ENCODE assay signal across 24 mouse cellular contexts in the genomic region with DNA sequence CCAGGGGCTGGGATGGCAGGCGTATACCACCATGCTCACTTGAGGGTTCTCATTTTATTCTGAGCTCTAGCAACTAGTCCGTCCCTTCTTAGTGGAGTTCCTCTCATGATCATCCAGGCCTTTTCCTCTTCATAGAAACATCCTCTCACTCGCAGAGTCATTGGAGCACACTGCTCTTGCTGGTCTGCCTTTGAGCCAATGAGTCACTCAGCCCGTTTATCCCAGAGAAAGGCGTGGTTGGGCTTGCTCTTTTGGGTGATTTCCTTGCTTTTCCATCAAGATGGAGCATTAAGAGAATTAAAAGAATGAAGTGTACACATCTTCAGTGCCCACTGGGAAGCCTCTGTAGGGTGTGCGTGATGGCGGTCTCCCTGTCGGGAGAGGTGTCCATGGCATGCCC. TPM values are rescaled to one million over a fixed set of nuclear protein-coding genes. Genes with fewer than 3 reads are reported as not detected.
"Had no signal": no experiment of that assay in that cellular context is flagged by ENCODE, and none has a peak within 500 bp of the region (broad histone marks: within the 10 kb centered on the region; RNA-seq: fewer than 3 reads in every experiment).

No protein-coding gene starts in this region.

- H3K27ac ChIP-seq: lung, embryonic 15.5 days; macrophage; midbrain, embryonic 13.5 days; midbrain, embryonic 15.5 days; neural tube, embryonic 12.5 days; stomach, embryonic 15.5 days; stomach, postnatal 0 days had no signal

- DNase-seq: lung, adult 2 months; lung, postnatal 14 days; lung, postnatal 36 days; right cerebral cortex, postnatal 14 days; thymus, adult 2 months; thymus, postnatal 25 days; thymus, postnatal 4 days had no signal

- H3K4me1 ChIP-seq: lung, embryonic 15.5 days; midbrain, embryonic 15.5 days; neural tube, embryonic 12.5 days; stomach, embryonic 15.5 days had no signal

- H3K27me3 ChIP-seq: lung, embryonic 15.5 days; midbrain, embryonic 13.5 days; midbrain, embryonic 15.5 days; neural tube, embryonic 12.5 days; stomach, embryonic 15.5 days had no signal

- H3K4me3 ChIP-seq: lung, embryonic 15.5 days; megakaryocyte, embryonic 14.5 days; midbrain, embryonic 13.5 days; midbrain, embryonic 15.5 days; neural tube, embryonic 12.5 days; stomach, embryonic 15.5 days had no signal

RNA-seq across cellular contexts. Expression of a gene that starts 33.7 kb away (rescaled TPM):
- total RNA-seq: megakaryocyte progenitor cell, adult 5-6 weeks; midbrain, postnatal 0 days; monocyte, adult 5-6 weeks; neutrophil, adult 5-6 weeks had no signal
- polyA plus RNA-seq: lung, embryonic 15.5 days; lung, postnatal 0 days; macrophage; midbrain, embryonic 11.5 days; midbrain, embryonic 13.5 days; midbrain, embryonic 15.5 days; midbrain, postnatal 0 days; neural tube, embryonic 12.5 days; neural tube, embryonic 14.5 days; spleen, adult 2 months; stomach, embryonic 15.5 days; stomach, postnatal 0 days; testis, adult 2 months had no signal
